Comparison of ENCODE assay signal across 11 mouse cellular contexts in the genomic region with DNA sequence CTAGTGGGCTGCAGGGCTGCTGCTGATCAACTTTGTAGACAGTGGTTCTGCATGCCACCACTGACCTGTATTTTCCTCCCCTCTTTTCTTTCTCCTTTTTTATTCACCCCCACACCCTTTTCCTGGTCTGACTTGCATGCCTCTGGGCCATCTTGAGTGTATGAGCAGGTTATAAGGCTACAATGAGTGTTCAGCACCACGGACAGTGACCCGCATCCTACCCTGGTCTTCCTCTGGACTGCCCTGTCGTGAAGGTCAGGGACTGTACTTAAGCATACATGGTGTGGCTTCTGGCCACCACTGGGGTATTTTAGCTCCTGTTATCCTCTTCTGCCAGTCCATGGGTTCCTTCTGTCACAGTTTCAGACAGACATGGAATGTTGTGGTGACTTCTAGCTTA. TPM values are rescaled to one million over a fixed set of nuclear protein-coding genes. Genes with fewer than 3 reads are reported as not detected.
A peak's percentile ranks its signal among the peaks of the same experiment; 100 is the strongest.
DNase-seq lines count a peak whose midpoint lies in the region; ATAC-seq lines count a peak whose summit lies in the region.
"Had no signal": no experiment of that assay in that cellular context is flagged by ENCODE, and none has a peak within 500 bp of the region (broad histone marks: within the 10 kb centered on the region; RNA-seq: fewer than 3 reads in every experiment).

No protein-coding gene starts in this region.

- H3K27me3 ChIP-seq in liver, embryonic 12.5 days (replicated peaks) = no peaks in the 10 kb centered on the region
- H3K27me3 ChIP-seq in embryonic facial prominence, embryonic 11.5 days (ENCODE audit: control insufficient read depth, insufficient read depth, low read length) = no peaks in the 10 kb centered on the region
- no peaks in the 10 kb centered on the region for H3K27me3 ChIP-seq in neural tube, embryonic 11.5 days (ENCODE audit: control insufficient read depth, insufficient read depth, low read length)
- H3K27me3 ChIP-seq: limb, embryonic 12.5 days had no signal

- DNase-seq in liver (peak; percentile 41), adipocyte (ENCODE audit: low spot score) (peak; percentile 3), MN1 (ENCODE audit: low spot score) (no peak)
- DNase-seq in embryonic facial prominence, embryonic 11.5 days (ENCODE audit: low spot score) = peak; percentile 81
- peak; percentile 51 for DNase-seq in neural tube, embryonic 11.5 days (ENCODE audit: low spot score)
- no peak for DNase-seq in frontal cortex, postnatal 10 days (ENCODE audit: low spot score in 2 of 2)
- no peak for DNase-seq in spleen, postnatal 4 days (ENCODE audit: low spot score in 2 of 2)

- H3K27ac ChIP-seq in liver, embryonic 12.5 days = no peak overlapping the region
- no peak overlapping the region for H3K27ac ChIP-seq in embryonic facial prominence, embryonic 11.5 days (replicated peaks; ENCODE audit: low read depth, low read length)
- H3K27ac ChIP-seq in neural tube, embryonic 11.5 days (ENCODE audit: low read depth, low read length) = no peak overlapping the region
- H3K27ac ChIP-seq: forebrain, embryonic 12.5 days; limb, embryonic 12.5 days had no signal

- H3K36me3 ChIP-seq in liver, embryonic 12.5 days = no peaks in the 10 kb centered on the region
- no peaks in the 10 kb centered on the region for H3K36me3 ChIP-seq in embryonic facial prominence, embryonic 11.5 days (replicated peaks; ENCODE audit: control insufficient read depth, insufficient read depth, low read depth, low read length)
- H3K36me3 ChIP-seq in neural tube, embryonic 11.5 days (ENCODE audit: control insufficient read depth, insufficient read depth, low read length) = no peaks in the 10 kb centered on the region
- H3K36me3 ChIP-seq: forebrain, embryonic 12.5 days; limb, embryonic 12.5 days had no signal

- H3K4me2 ChIP-seq in liver, embryonic 12.5 days = no peak overlapping the region
- no peak overlapping the region for H3K4me2 ChIP-seq in embryonic facial prominence, embryonic 11.5 days (ENCODE audit: low read depth, low read length)
- no peak overlapping the region for H3K4me2 ChIP-seq in neural tube, embryonic 11.5 days (ENCODE audit: low read depth)
- H3K4me2 ChIP-seq: forebrain, embryonic 12.5 days; limb, embryonic 12.5 days had no signal

- no peak for ATAC-seq in liver, embryonic 12.5 days
- ATAC-seq in embryonic facial prominence, embryonic 11.5 days (replicated peaks; ENCODE audit: insufficient number of reproducible peaks, low FRiP score, low TSS enrichment, low read depth) = no peak
- no peak for ATAC-seq in neural tube, embryonic 11.5 days (ENCODE audit: insufficient read depth, low FRiP score, low TSS enrichment)
- ATAC-seq: activated CD4-positive, CD25-positive, alpha-beta regulatory T cell, adult 4 months had no signal

- no peak overlapping the region for H3K9ac ChIP-seq in liver, embryonic 12.5 days
- H3K9ac ChIP-seq in embryonic facial prominence, embryonic 11.5 days (replicated peaks; ENCODE audit: low read length) = no peak overlapping the region
- H3K9ac ChIP-seq in neural tube, embryonic 11.5 days (ENCODE audit: low read length) = no peak overlapping the region
- H3K9ac ChIP-seq: forebrain, embryonic 12.5 days; limb, embryonic 12.5 days had no signal

- 7% methylated on average over 3 of the region's 3 CpGs for WGBS in liver, embryonic 12.5 days (ENCODE audit: insufficient replicate concordance)
- 6% methylated on average over 3 of the region's 3 CpGs for WGBS in embryonic facial prominence, embryonic 11.5 days
- WGBS in neural tube, embryonic 11.5 days = 6% methylated on average over 3 of the region's 3 CpGs

- no peaks in the 10 kb centered on the region for H3K9me3 ChIP-seq in liver, embryonic 12.5 days (replicated peaks)
- no peaks in the 10 kb centered on the region for H3K9me3 ChIP-seq in embryonic facial prominence, embryonic 11.5 days (replicated peaks; ENCODE audit: control insufficient read depth, low read length)
- H3K9me3 ChIP-seq in neural tube, embryonic 11.5 days (ENCODE audit: control insufficient read depth, low read length) = no peaks in the 10 kb centered on the region
- H3K9me3 ChIP-seq: forebrain, embryonic 12.5 days; limb, embryonic 12.5 days had no signal

- no peak overlapping the region for H3K4me3 ChIP-seq in liver, embryonic 12.5 days
- H3K4me3 ChIP-seq in embryonic facial prominence, embryonic 11.5 days (ENCODE audit: low read depth, low read length) = no peak overlapping the region
- no peak overlapping the region for H3K4me3 ChIP-seq in neural tube, embryonic 11.5 days (ENCODE audit: low read depth, low read length)
- H3K4me3 ChIP-seq: forebrain, embryonic 12.5 days; limb, embryonic 12.5 days had no signal

- no peaks in the 10 kb centered on the region for H3K4me1 ChIP-seq in liver, embryonic 12.5 days
- no peaks in the 10 kb centered on the region for H3K4me1 ChIP-seq in embryonic facial prominence, embryonic 11.5 days (ENCODE audit: control insufficient read depth, insufficient read depth, low read length)
- no peaks in the 10 kb centered on the region for H3K4me1 ChIP-seq in neural tube, embryonic 11.5 days (ENCODE audit: control insufficient read depth, insufficient read depth, low read length)
- H3K4me1 ChIP-seq: limb, embryonic 12.5 days had no signal

RNA-seq across cellular contexts. Expression of a gene that starts 50.3 kb away (rescaled TPM):
- not detected in 2 replicates for polyA plus RNA-seq in liver, embryonic 12.5 days (2016; fragmentation: Nextera tagmentation; extraction: Ambion mirVana)
- polyA plus RNA-seq in embryonic facial prominence, embryonic 11.5 days (2014; fragmentation: Nextera tagmentation; extraction: Ambion mirVana) = not detected in 2 replicates
- polyA plus RNA-seq in neural tube, embryonic 11.5 days (2014; fragmentation: Nextera tagmentation; extraction: Ambion mirVana) = not detected in 2 replicates
- polyA plus RNA-seq: activated CD4-positive, CD25-positive, alpha-beta regulatory T cell, adult 4 months; forebrain, embryonic 12.5 days; limb, embryonic 12.5 days had no signal

Comparison
In these comparisons a context has a peak if more than half of its experiments do, and no peak if none do; other contexts are left out.
1. DNase-seq: peak in liver (single experiment), adipocyte (single experiment), embryonic facial prominence, embryonic 11.5 days (single experiment) and neural tube, embryonic 11.5 days (single experiment); none in frontal cortex, postnatal 10 days (0 of 2), MN1 (single experiment) and spleen, postnatal 4 days (0 of 2).